Mouse (Mus musculus) left cerebral cortex, adult 8-10 months (tissue): Measurements from ENCODE around the gene Eif4g1. TPM values are rescaled to one million over a fixed set of nuclear protein-coding genes. Genes with fewer than 3 reads are reported as not detected.

Experiments used
- DNase-seq, 2 experiments: peaks; one replicate each; pipeline ENCODE4 v3.0.0; 2022; ENCODE audit warnings: low spot score in 2 of 2
- total RNA-seq, 4 experiments: library from RNA; stranded (reverse); gene quantifications; 2 replicates each; pipeline ENCODE4 v1.2.4; 2022

The Eif4g1 gene
- total RNA-seq, 4 experiments from 2014 or later = 253 to 267 (median 263) TPM

DNA sequence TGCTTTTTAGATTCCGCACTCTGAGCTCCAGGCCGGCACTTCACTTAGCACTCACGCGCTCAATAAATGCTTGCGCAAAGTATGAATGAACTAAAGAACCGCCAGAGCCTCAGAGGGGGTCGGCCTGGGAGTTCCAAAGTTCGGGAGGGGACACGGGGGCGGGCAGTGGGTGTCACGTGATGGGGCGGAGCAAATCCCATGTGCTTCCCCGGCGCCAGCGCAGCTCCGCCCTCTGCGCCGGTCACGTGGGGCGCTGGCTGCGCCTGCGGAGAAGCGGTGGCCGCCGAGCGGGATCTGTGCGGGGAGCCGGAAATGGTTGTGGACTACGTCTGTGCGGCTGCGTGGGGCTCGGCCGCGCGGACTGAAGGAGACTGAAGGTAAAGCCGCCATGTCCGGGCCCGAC, 4.4 kb downstream of the Eif4g1 start:
- peak; percentile 89 to 95 for DNase-seq

- DNase-seq = no peak
Observed at GRCm38 (mm10) chr16:20672965-20673705, 5.0 kb downstream of the Eif4g1 start.

DNA sequence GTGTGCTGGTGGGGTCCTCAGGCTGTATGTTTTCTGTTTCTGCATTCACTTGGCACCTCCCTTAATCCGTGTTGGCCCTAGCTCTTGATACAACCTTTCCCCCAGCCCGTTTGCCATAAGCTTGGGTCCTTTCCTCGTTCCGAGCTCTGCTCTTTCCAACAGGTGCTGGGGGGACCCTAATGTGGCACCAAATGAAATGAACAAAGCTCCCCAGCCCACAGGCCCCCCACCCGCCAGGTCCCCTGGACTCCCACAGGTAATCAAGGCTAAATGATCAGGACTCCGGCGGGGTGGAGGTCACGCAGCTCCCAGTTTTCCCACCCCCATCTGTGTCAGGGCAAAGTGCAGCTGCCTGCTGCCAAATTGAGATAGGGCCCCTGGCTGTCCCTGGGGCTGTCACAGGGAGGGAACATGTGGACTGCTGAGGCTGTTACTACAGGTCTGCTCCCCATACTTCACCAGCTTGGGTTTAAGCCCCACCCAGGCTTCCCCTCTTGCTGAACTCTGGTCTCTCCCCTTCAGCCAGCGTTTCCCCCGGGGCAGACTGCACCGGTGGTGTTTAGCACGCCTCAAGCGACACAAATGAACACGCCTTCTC, 5.7 kb downstream of the Eif4g1 start:
- DNase-seq = no peak

- DNase-seq = no peak
Observed at GRCm38 (mm10) chr16:20675213-20675612, 7.1 kb downstream of the Eif4g1 start.

DNA sequence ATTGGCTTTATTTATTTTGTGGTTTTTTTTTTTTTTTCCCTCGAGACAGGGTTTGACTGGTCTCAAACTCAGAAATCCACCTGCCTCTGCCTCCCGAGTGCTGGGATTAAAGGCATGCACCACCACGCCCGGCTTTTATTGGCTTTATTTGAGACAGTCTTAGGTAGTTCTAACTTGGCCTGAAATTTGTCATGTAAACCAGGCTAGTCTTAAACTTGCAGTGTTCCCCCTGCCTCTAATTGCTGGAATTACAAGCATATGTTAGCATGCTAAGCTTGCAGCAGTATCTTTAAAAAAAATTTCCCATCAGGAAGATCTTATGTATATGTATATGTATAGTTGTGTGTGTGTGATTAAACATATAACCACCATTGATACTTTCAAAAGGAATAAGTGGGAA, 8.6 kb downstream of the Eif4g1 start:
- no peak for DNase-seq

- no peak for DNase-seq
Observed at GRCm38 (mm10) chr16:20677380-20677779, 9.3 kb downstream of the Eif4g1 start.

- peak in 1 of 2 experiments; percentile 80 for DNase-seq
Observed at GRCm38 (mm10) chr16:20677974-20678675, 10.0 kb downstream of the Eif4g1 start.

DNA sequence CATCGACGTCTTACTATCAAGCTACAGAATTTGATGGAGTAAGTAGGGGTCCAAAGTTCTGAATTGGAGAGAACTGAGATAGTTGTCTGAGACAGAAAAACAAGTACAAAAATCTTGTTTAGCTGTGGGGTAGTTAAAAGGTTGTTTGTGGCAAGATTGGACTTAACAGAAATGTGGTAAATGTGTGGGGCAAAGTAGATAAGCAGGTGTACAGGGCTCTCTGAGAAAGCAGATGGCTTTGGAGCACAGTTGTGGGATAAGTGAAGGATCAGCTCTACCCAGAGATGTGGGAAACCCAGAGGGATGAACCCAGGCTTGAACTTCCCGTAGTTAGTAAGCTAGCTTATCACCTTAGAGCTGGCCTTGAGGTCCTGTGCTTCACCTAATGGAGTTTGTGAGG, 22.7 kb downstream of the Eif4g1 start:
- DNase-seq = no peak

DNA sequence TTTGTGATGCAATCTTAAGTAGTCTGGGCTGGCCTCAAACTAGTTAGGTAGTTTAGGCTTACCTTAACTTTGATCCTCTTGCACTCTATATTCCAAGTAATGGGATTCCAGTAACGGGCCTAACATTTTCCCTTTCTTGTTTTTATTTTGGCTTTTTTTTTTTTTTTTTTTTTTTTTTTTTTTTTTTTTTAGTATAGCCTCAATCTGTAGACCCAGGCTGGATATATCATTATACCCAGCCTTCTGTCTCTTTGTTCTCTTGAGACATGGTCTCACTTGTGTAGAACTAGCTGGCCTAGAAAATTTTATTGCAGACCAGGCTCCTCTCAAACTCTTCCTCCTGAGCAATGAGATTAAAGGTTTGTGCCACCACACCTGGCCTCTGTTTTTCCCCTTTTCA, 23.5 kb downstream of the Eif4g1 start:
- DNase-seq = no peak

DNA sequence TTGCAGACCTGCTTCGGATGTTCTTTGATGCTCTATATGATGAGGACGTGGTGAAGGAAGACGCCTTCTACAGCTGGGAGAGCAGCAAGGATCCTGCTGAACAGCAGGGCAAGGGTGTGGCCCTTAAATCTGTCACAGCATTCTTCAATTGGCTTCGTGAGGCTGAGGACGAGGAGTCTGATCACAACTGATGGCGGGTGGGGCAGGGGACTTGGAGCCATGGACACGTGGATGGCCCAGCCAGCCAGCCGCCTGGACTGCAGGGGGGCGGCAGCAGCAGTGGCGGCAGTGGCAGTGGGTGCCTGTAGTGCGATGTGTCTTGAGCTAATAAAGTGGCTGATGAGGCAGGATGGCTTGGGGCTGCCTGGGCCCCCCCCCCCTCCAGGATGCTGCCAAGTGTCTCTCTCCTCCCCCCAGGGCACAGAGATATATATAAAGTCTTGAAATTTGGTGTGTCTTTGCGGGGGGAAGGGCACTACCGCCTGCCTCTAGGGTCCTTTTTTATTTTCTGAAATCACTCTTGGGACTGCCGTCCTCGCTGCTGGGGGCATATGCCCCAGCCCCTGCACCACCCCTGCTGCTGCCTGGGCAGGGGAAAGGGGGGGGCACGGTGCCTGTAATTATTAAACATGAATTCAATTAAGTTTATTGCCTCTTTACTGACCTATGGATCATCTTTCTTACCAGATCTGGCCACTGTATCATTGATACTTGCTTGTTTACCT, 24.3 kb downstream of the Eif4g1 start:
- DNase-seq = no peak

- DNase-seq = peak; percentile 83 to 94
Observed at GRCm38 (mm10) chr16:20693111-20693701, 25.1 kb downstream of the Eif4g1 start, which contains the start of gene Fam131a. Fam131a (plus strand) TSS chr16:20693241.

- DNase-seq = peak in 1 of 2 experiments; percentile 90
Observed at GRCm38 (mm10) chr16:20694781-20695180, 26.7 kb downstream of the Eif4g1 start.

DNA sequence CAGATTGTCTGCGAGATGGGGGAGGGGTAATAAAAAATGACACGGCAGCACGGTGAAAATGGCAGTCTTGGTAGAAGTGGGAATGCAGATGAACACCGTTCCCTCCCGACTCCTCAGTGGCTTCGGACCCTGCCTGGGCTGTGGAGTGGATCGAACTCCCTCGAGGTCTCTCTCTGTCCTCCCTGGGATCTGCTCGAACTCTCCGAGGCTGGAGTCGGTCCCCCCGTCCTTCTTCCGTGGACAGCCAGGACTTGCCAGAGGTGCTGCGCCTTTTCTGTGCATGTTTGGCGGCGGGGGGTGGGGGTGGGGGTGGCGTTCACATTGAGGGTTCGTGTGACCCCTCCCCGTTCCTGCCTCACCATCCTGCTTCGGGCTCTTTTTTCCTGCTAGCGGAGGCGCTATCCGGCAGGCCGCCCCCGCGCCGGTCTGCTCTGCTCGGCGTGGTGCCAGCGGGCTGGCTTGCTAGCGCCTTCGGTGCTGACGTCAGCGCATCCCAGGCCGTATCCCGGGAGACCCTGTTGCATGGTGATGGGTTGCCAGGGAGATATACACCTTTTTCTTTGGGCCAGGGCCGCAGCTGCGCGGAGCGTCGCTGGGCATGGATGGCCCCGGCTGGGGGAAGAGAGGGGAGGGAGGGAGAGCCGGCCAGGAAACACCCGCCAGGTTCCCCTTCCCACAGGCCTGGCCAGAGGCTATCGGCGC, 27.7 kb downstream of the Eif4g1 start:
- DNase-seq = peak; percentile 88 to 98

DNA sequence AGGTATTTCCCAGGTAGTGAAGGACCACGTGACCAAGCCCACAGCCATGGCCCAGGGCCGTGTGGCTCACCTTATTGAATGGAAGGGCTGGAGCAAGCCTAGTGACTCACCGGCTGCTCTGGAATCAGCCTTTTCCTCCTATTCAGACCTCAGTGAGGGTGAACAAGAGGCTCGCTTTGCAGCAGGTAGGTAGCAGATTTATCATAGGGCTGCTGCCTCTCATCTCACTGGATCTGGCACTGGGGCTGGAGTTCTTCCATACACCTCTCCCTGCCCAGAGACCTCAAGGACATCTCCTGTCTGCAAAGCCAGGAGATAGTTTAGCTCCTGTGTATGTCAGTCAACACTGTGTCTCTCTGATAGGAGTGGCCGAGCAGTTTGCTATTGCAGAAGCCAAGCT, 31.2 kb downstream of the Eif4g1 start:
- no peak for DNase-seq

- DNase-seq = no peak
Observed at GRCm38 (mm10) chr16:20700036-20700435, 31.9 kb downstream of the Eif4g1 start.

GRCm38 (mm10) chr16:20701316-20701715, 33.2 kb downstream of the Eif4g1 start:
- DNase-seq = no peak

- no peak for DNase-seq
Observed at GRCm38 (mm10) chr16:20701729-20702521, 33.8 kb downstream of the Eif4g1 start.

GRCm38 (mm10) chr16:20702522-20702893, 34.4 kb downstream of the Eif4g1 start:
- no peak for DNase-seq

DNA sequence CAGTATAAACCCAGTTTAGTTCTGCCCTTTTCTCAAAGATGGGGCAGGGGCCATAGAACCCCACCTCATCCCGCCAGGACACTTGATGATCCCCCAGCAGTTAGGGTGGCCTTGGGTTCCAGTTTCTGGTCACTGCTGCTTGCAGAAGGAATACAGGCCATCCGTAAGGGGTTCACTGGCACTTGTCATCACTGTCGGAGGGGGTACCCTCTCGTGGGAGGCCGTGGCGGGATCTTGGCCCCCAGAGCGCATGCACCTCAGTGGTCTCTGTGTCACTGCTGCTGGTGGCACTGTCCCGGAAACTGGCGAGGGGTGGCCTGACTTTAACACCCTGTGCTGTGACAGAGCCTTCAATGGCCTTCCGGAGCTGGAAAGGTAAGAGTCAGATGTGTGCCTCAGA, 35.0 kb downstream of the Eif4g1 start:
- no peak for DNase-seq
